Mouse (Mus musculus) CH12.LX (cell line): ENCODE measurements around the gene Baiap2l1. TPM values are rescaled to one million over a fixed set of nuclear protein-coding genes. Genes with fewer than 3 reads are reported as not detected.

Experiments
- DNase-seq: peaks from one replicate; pipeline ENCODE4 v3.0.0-alpha.2; 2013; ENCODE audit errors: extremely low read depth
- H3K27ac ChIP-seq: 2 replicates; pipeline ENCODE4 v1.5.1; 2012; ENCODE audit warnings: low read depth, mild to moderate bottlenecking, control low read depth, moderate library complexity; ENCODE audit not compliant: insufficient read depth
- H3K27me3 ChIP-seq: replicated peaks from 2 replicates; pipeline ENCODE3; 2012; ENCODE audit warnings: inconsistent platforms
- H3K36me3 ChIP-seq, 2 experiments: replicated peaks in 1 of 2; 2 replicates each; pipeline versions ENCODE3 to v1.6.1; 2012; ENCODE audit warnings: inconsistent platforms in 1 of 2, low read length in 1 of 2, mild to moderate bottlenecking in 1 of 2, mixed read lengths in 1 of 2, moderate library complexity in 1 of 2; ENCODE audit not compliant: control insufficient read depth in 1 of 2, insufficient read depth in 1 of 2
- H3K4me1 ChIP-seq, 2 experiments: 2 replicates each; pipeline ENCODE4 v1.6.1; 2012; ENCODE audit warnings: inconsistent platforms in 1 of 2, moderate library complexity in 1 of 2; ENCODE audit not compliant: insufficient read depth in 2 of 2, control insufficient read depth in 1 of 2
- H3K4me2 ChIP-seq: 2 replicates; pipeline ENCODE4 v1.6.1; 2012; ENCODE audit warnings: low read depth, mild to moderate bottlenecking, control low read depth; ENCODE audit not compliant: poor library complexity, insufficient read depth, severe bottlenecking
- H3K4me3 ChIP-seq, 3 experiments: fragments of 150-350 bp in 1 of 3; sonication (generic) in 1 of 3; replicated peaks in 1 of 3; 2 replicates each; pipeline versions ENCODE3 to v1.5.1; 2011 to 2012; ENCODE audit warnings: low read depth in 2 of 3, low read length in 2 of 3, mild to moderate bottlenecking in 2 of 3, moderate library complexity in 2 of 3, control low read depth in 1 of 3, improper control_type of control experiment in 1 of 3, inconsistent platforms in 1 of 3, mixed read lengths in 1 of 3; ENCODE audit not compliant: poor library complexity in 1 of 3
- H3K79me2 ChIP-seq: replicated peaks from 2 replicates; pipeline ENCODE4 v1.6.1; 2012; ENCODE audit warnings: mild to moderate bottlenecking, moderate library complexity; ENCODE audit not compliant: control insufficient read depth, poor library complexity, insufficient read depth, severe bottlenecking; ENCODE audit errors: extremely low read depth
- H3K9ac ChIP-seq: 2 replicates; pipeline ENCODE4 v1.6.1; 2012; ENCODE audit warnings: low read depth, mild to moderate bottlenecking, control low read depth, moderate library complexity; ENCODE audit not compliant: insufficient read depth
- H3K9me3 ChIP-seq: replicated peaks from 2 replicates; pipeline ENCODE3; 2012; ENCODE audit warnings: low read length, inconsistent platforms, mixed read lengths
- CHD1 ChIP-seq: IDR thresholded peaks from 2 replicates; pipeline ENCODE4 v1.6.1; 2012; ENCODE audit warnings: low read depth, low read length, improper control_type of control experiment, inconsistent platforms
- CHD2 ChIP-seq: IDR thresholded peaks from 2 replicates; pipeline ENCODE4 v1.6.1; 2011; ENCODE audit warnings: low read length, improper control_type of control experiment
- ELF1 ChIP-seq: IDR thresholded peaks from 2 replicates; pipeline ENCODE4 v1.6.1; 2014; ENCODE audit warnings: low read depth, mild to moderate bottlenecking, inconsistent platforms, low read length, improper control_type of control experiment
- EP300 ChIP-seq: IDR thresholded peaks from 2 replicates; pipeline ENCODE4 v1.6.1; 2011; ENCODE audit warnings: low read length, improper control_type of control experiment
- GABPA ChIP-seq: IDR thresholded peaks from 2 replicates; pipeline ENCODE4 v1.6.1; 2012; ENCODE audit warnings: low read depth, low read length, improper control_type of control experiment, inconsistent platforms; ENCODE audit not compliant: insufficient replicate concordance
- IRF4 ChIP-seq: IDR thresholded peaks from 2 replicates; pipeline ENCODE4 v1.6.1; 2014; ENCODE audit warnings: low read depth, mild to moderate bottlenecking, inconsistent platforms, low read length, improper control_type of control experiment
- JUN ChIP-seq: IDR thresholded peaks from 2 replicates; pipeline ENCODE4 v1.6.1; 2011; ENCODE audit warnings: low read depth, mild to moderate bottlenecking, low read length, improper control_type of control experiment, moderate library complexity; ENCODE audit not compliant: insufficient read depth
- JUND ChIP-seq: conservative IDR thresholded peaks from 2 replicates; pipeline ENCODE4 v1.6.1; 2011; ENCODE audit warnings: low read depth, low read length, improper control_type of control experiment
- MAZ ChIP-seq: IDR thresholded peaks from 2 replicates; pipeline ENCODE4 v1.6.1; 2012; ENCODE audit warnings: low read depth, mild to moderate bottlenecking, inconsistent platforms, low read length, improper control_type of control experiment, moderate library complexity
- MEF2A ChIP-seq: IDR thresholded peaks from 2 replicates; pipeline ENCODE4 v1.6.1; 2014; ENCODE audit warnings: low read depth, mild to moderate bottlenecking, inconsistent platforms, low read length, improper control_type of control experiment, borderline replicate concordance
- MXI1 ChIP-seq: IDR thresholded peaks from 2 replicates; pipeline ENCODE4 v1.6.1; 2011; ENCODE audit warnings: mild to moderate bottlenecking, low read depth, low read length, improper control_type of control experiment
- NRF1 ChIP-seq: IDR thresholded peaks from 2 replicates; pipeline ENCODE4 v1.6.1; 2014; ENCODE audit warnings: low read depth, mild to moderate bottlenecking, inconsistent platforms, low read length, improper control_type of control experiment, moderate library complexity
- PAX5 ChIP-seq: IDR thresholded peaks from 2 replicates; pipeline ENCODE4 v1.6.1; 2012; ENCODE audit warnings: low read length, inconsistent platforms, mixed read lengths
- SIN3A ChIP-seq: IDR thresholded peaks from 2 replicates; pipeline ENCODE4 v1.6.1; 2012; ENCODE audit warnings: low read length, improper control_type of control experiment, inconsistent platforms
- SMC3 ChIP-seq: IDR thresholded peaks from 2 replicates; pipeline ENCODE4 v1.6.1; 2011; ENCODE audit warnings: low read depth, low read length, improper control_type of control experiment
- UBTF ChIP-seq: IDR thresholded peaks from 2 replicates; pipeline ENCODE4 v1.6.1; 2012; ENCODE audit warnings: low read depth, mild to moderate bottlenecking, inconsistent platforms, low read length, improper control_type of control experiment, moderate library complexity
- USF1 ChIP-seq: IDR thresholded peaks from 2 replicates; pipeline ENCODE4 v1.6.1; 2014; ENCODE audit warnings: low read depth, mild to moderate bottlenecking, inconsistent platforms, low read length, improper control_type of control experiment
- ZC3H11A ChIP-seq: IDR thresholded peaks from 2 replicates; pipeline ENCODE4 v1.6.1; 2012; ENCODE audit warnings: low read depth, mild to moderate bottlenecking, inconsistent platforms, low read length, improper control_type of control experiment
- ZKSCAN1 ChIP-seq: IDR thresholded peaks from 2 replicates; pipeline ENCODE4 v1.6.1; 2012; ENCODE audit warnings: low read depth, inconsistent platforms, low read length, improper control_type of control experiment, borderline replicate concordance
- ZNF384 ChIP-seq: IDR thresholded peaks from 2 replicates; pipeline ENCODE4 v1.6.1; 2012; ENCODE audit warnings: low read depth, low read length, improper control_type of control experiment, inconsistent platforms
- dilution Hi-C: fragments of 300-500 bp; cut with MboI; formaldehyde crosslinking; loops from 2 replicates; pipeline ENCODE4 v1.14.3; 2020; ENCODE audit warnings: low sequenced_read_pairs; ENCODE audit not compliant: extremely low pct_unique_long_range_greater_than_20kb, extremely low pct_ligation_motif_present
- in situ Hi-C: fragments of 300-500 bp; cut with MboI; formaldehyde crosslinking; loops from 3 replicates; pipeline ENCODE4 v1.14.3; 2019; ENCODE audit warnings: low sequenced_read_pairs, low pct_ligation_motif_present, low pct_unique_long_range_greater_than_20kb, mixed read lengths
- polyA plus RNA-seq: library from polyadenylated mRNA; unstranded; fragments of >175 nt; gene quantifications from 2 replicates; pipeline ENCODE4 v1.2.1, GENCODE M21; 2012; ENCODE audit warnings: low read depth; ENCODE audit not compliant: insufficient read length
- total RNA-seq, 2 experiments: library from RNA; depleted of rRNA; stranded (reverse); fragments of 300-350 nt in 1 of 2; fragments of >200 nt in 1 of 2; gene quantifications; 2 replicates each; pipeline ENCODE4 v1.2.3; 2012 to 2014

The Baiap2l1 gene
- total and polyA plus RNA-seq, 3 experiments, result 0.04 to 0.40 (median 0.11) TPM

DNA sequence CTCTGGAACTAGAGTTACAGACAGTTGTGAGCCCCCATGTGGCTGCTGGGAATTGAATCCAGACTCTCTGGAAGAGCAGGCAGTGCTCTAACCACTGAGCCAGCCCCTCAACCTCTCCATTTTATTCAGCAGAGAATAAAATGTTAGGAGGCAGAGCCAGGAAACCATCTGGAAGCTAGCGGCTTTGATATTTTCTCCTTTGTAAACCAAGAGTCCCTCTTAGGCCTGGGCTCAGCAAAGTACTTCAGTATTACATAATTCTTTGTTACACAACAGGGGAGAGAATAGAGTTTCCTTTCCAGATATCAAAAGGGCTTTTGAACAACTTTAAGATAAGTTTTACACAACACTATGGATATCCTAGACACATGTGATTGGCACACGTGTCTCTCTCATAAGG is 15.0 kb upstream of the Baiap2l1 start:
- Histone ChIP-seq H3K4me3 (no peak overlapping the region), H3K79me2 (no peaks in the 10 kb centered on the region), H3K4me2 (no peak overlapping the region), H3K36me3 (no peaks in the 10 kb centered on the region), H3K4me1 (0 out of 4 replicates have a peak, but pooled peaks cover 0 to 3% of the 10 kb centered on the region in 2 experiments)
- in situ Hi-C loops (no loop called here), dilution Hi-C loops (no loop called here)
- no peak for DNase-seq
- TF ChIP-seq UBTF (no peak), CHD1 (no peak), MAZ (no peak)
- TF ChIP-seq, all 38 proteins: peak for 0
- peaks cover 8% of the 10 kb centered on the region for H3K9me3 ChIP-seq
- peaks cover 7% of the 10 kb centered on the region for H3K27me3 ChIP-seq
- no peak overlapping the region for H3K27ac ChIP-seq
- H3K9ac ChIP-seq, result no peak overlapping the region

- peaks cover 1% of the 10 kb centered on the region for H3K9me3 ChIP-seq
- H3K27ac ChIP-seq, result no peak overlapping the region
- no peak for DNase-seq
- TF ChIP-seq MEF2A, result no peak
- no peak for TF ChIP-seq JUN
- no peak for TF ChIP-seq SIN3A
- no peak for TF ChIP-seq IRF4
- no peak for TF ChIP-seq ZC3H11A
- no peak for TF ChIP-seq GABPA
- TF ChIP-seq ELF1, result no peak
- TF ChIP-seq MXI1, result no peak
- TF ChIP-seq EP300, result no peak
- no peak for TF ChIP-seq PAX5
- no peak for TF ChIP-seq ZKSCAN1
- TF ChIP-seq CHD1, result no peak
- no peak for TF ChIP-seq CHD2
- no peak for TF ChIP-seq JUND
- no peak for TF ChIP-seq USF1
- no peak for TF ChIP-seq SMC3
- no peak for TF ChIP-seq ZNF384
- no peak for TF ChIP-seq UBTF
- no peak for TF ChIP-seq NRF1
- TF ChIP-seq, all 38 proteins: peak for 0
- H3K4me2 ChIP-seq, result no peak overlapping the region
- no peaks in the 10 kb centered on the region for H3K36me3 ChIP-seq
- H3K4me3 ChIP-seq, result no peak overlapping the region
- in situ Hi-C loops, result no loop called here
- no peak overlapping the region for H3K9ac ChIP-seq
- peaks cover 7% of the 10 kb centered on the region for H3K27me3 ChIP-seq
- dilution Hi-C loops, result no loop called here
- 0 out of 4 replicates have a peak, but pooled peaks cover 0 to 3% of the 10 kb centered on the region in 2 experiments for H3K4me1 ChIP-seq
- no peaks in the 10 kb centered on the region for H3K79me2 ChIP-seq
Observed at GRCm38 (mm10) chr5:144372177-144372576, 14.3 kb upstream of the Baiap2l1 start.
